In the genomic region with DNA sequence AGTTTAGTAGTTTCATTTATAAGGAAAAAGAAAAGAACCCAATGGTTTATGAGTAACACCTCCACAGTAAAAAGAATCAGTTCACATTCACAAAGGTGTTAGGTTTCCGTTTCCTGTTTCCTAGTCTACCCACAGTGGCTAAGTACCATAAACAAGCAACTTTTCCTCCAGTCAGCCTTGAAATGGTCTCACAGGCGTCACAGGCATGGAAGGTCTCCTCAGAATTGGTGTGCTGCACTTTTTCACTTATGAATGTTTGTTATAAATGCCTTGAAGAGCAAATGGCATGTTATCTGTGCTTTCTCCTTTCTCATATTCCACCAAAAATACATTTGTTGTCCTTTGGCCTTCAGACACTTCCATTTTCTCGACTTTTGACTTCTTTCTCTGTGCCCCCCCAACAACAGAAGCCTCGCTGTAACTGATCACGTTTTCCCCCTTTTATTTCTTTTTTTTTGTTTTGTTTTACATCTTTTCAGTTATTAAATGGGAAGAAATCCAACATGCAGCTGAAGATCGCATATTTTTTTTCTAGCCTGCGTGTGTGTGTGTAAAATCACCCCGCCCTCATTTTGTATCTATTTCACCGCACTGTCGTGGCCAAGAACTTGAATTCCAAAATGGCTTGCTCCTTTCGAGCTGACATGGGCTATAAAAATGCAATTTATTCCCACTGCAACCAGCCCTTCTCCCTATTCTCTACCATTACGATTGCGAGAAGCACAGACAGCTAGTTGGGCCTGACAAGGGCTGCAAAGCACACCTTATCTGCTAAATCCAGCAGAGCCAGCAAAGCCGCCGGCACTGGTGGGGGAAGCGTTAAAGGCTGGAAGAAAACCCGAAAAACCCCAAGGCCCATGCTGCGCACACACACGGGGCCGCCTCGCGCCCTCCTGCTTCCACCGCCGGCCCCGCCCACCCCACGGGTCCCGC, we compare ENCODE assay signal across 8 mouse cellular contexts. TPM values are rescaled to one million over a fixed set of nuclear protein-coding genes. Genes with fewer than 3 reads are reported as not detected.
DNase-seq lines count a peak whose midpoint lies in the region; ATAC-seq lines count a peak whose summit lies in the region.

No protein-coding gene starts in this region.

- H3K4me3 ChIP-seq in neural tube, embryonic 11.5 days (ENCODE audit: low read depth, low read length) = peak overlapping the region; percentile 85
- peak overlapping the region; percentile 38 for H3K4me3 ChIP-seq in embryonic facial prominence, embryonic 11.5 days (ENCODE audit: low read depth, low read length)
- H3K4me3 ChIP-seq in hindbrain, embryonic 12.5 days = peak overlapping the region; percentile 97

- H3K4me2 ChIP-seq in neural tube, embryonic 11.5 days (ENCODE audit: low read depth) = peak overlapping the region; percentile 44
- H3K4me2 ChIP-seq in embryonic facial prominence, embryonic 11.5 days (ENCODE audit: low read depth, low read length) = peak overlapping the region; percentile 56
- H3K4me2 ChIP-seq in hindbrain, embryonic 12.5 days (replicated peaks) = peak overlapping the region; percentile 61

- peak; percentile 11 for DNase-seq in adrenal gland, adult 2 months
- DNase-seq in adrenal gland, postnatal 4 days (ENCODE audit: low spot score in 2 of 2) = no peak
- DNase-seq in neural tube, embryonic 11.5 days (ENCODE audit: low spot score) = no peak
- no peak for DNase-seq in neural tube, embryonic 10.5 days (ENCODE audit: extremely low spot score, low spot score)
- DNase-seq in embryonic facial prominence, embryonic 11.5 days (ENCODE audit: low spot score) = peak; percentile 26
- peak; percentile 16 for DNase-seq in lung, postnatal 10 days
- peak; percentile 33 for DNase-seq in thymus, postnatal 14 days

- peaks cover 11% of the 10 kb centered on the region for H3K4me1 ChIP-seq in neural tube, embryonic 11.5 days (ENCODE audit: control insufficient read depth, insufficient read depth, low read length)
- no peaks in the 10 kb centered on the region for H3K4me1 ChIP-seq in embryonic facial prominence, embryonic 11.5 days (ENCODE audit: control insufficient read depth, insufficient read depth, low read length)
- peaks cover 25% of the 10 kb centered on the region for H3K4me1 ChIP-seq in hindbrain, embryonic 12.5 days

- no peaks in the 10 kb centered on the region for H3K36me3 ChIP-seq in neural tube, embryonic 11.5 days (ENCODE audit: control insufficient read depth, insufficient read depth, low read length)
- H3K36me3 ChIP-seq in embryonic facial prominence, embryonic 11.5 days (replicated peaks; ENCODE audit: control insufficient read depth, insufficient read depth, low read depth, low read length) = no peaks in the 10 kb centered on the region
- no peaks in the 10 kb centered on the region; the same call in 1 of the 2 replicates for H3K36me3 ChIP-seq in hindbrain, embryonic 12.5 days

- H3K27ac ChIP-seq in neural tube, embryonic 11.5 days (ENCODE audit: low read depth, low read length) = peak overlapping the region; percentile 98
- H3K27ac ChIP-seq in embryonic facial prominence, embryonic 11.5 days (replicated peaks; ENCODE audit: low read depth, low read length) = peak overlapping the region; percentile 79
- peak overlapping the region; percentile 95 for H3K27ac ChIP-seq in hindbrain, embryonic 12.5 days

- peak; percentile 93 for ATAC-seq in neural tube, embryonic 11.5 days (ENCODE audit: insufficient read depth, low FRiP score, low TSS enrichment)
- peak; percentile 94 for ATAC-seq in embryonic facial prominence, embryonic 11.5 days (replicated peaks; ENCODE audit: insufficient number of reproducible peaks, low FRiP score, low TSS enrichment, low read depth)
- ATAC-seq in hindbrain, embryonic 12.5 days (ENCODE audit: low FRiP score) = peak; percentile 95

- WGBS in neural tube, embryonic 11.5 days = 11% methylated on average over 21 of the region's 27 CpGs
- 9% methylated on average over 26 of the region's 27 CpGs for WGBS in embryonic facial prominence, embryonic 11.5 days
- WGBS in hindbrain, embryonic 12.5 days = 9% methylated on average over 27 of the region's 27 CpGs

- no peaks in the 10 kb centered on the region for H3K27me3 ChIP-seq in neural tube, embryonic 11.5 days (ENCODE audit: control insufficient read depth, insufficient read depth, low read length)
- no peaks in the 10 kb centered on the region for H3K27me3 ChIP-seq in embryonic facial prominence, embryonic 11.5 days (ENCODE audit: control insufficient read depth, insufficient read depth, low read length)
- no peaks in the 10 kb centered on the region for H3K27me3 ChIP-seq in hindbrain, embryonic 12.5 days

- H3K9me3 ChIP-seq in neural tube, embryonic 11.5 days (ENCODE audit: control insufficient read depth, low read length) = no peaks in the 10 kb centered on the region
- no peaks in the 10 kb centered on the region for H3K9me3 ChIP-seq in embryonic facial prominence, embryonic 11.5 days (replicated peaks; ENCODE audit: control insufficient read depth, low read length)
- H3K9me3 ChIP-seq in hindbrain, embryonic 12.5 days (replicated peaks) = no peaks in the 10 kb centered on the region

- peak overlapping the region; percentile 65 for H3K9ac ChIP-seq in neural tube, embryonic 11.5 days (ENCODE audit: low read length)
- peak overlapping the region; percentile 76 for H3K9ac ChIP-seq in embryonic facial prominence, embryonic 11.5 days (replicated peaks; ENCODE audit: low read length)
- H3K9ac ChIP-seq in hindbrain, embryonic 12.5 days = peak overlapping the region; percentile 65

RNA-seq across cellular contexts. Expression of gene Asf1a, which starts 0.5 kb away (rescaled TPM):
- total RNA-seq in adrenal gland, adult 2 months (2021) = 10 to 100 TPM; 26.4 to 36.6 TPM
- polyA plus RNA-seq in adrenal gland, adult 2 months (2012; rRNA removed) = 1.8 TPM in 2 replicates
- 10 to 100 TPM; 51.8 to 54.6 TPM for total RNA-seq in adrenal gland, postnatal 4 days (2021)
- polyA plus RNA-seq in neural tube, embryonic 11.5 days (2014; fragmentation: Nextera tagmentation; extraction: Ambion mirVana) = 157 and 168 TPM in 2 replicates
- polyA plus RNA-seq in embryonic facial prominence, embryonic 11.5 days (2014; fragmentation: Nextera tagmentation; extraction: Ambion mirVana) = 190 and 215 TPM in 2 replicates
- 131 and 134 TPM in 2 replicates for polyA plus RNA-seq in hindbrain, embryonic 12.5 days (2016; fragmentation: Nextera tagmentation; extraction: Ambion mirVana)

RNA-seq across cellular contexts. Expression of gene Mcm9, which starts 34.2 kb away (rescaled TPM):
- total RNA-seq in adrenal gland, adult 2 months (2021) = 1 to 10 TPM; 8.9 to 9.1 TPM
- 2.2 and 3.1 TPM in 2 replicates for polyA plus RNA-seq in adrenal gland, adult 2 months (2012; rRNA removed)
- 10 to 100 TPM; 20.1 to 21.0 TPM for total RNA-seq in adrenal gland, postnatal 4 days (2021)
- polyA plus RNA-seq in neural tube, embryonic 11.5 days (2014; fragmentation: Nextera tagmentation; extraction: Ambion mirVana) = 16.0 and 17.3 TPM in 2 replicates
- polyA plus RNA-seq in embryonic facial prominence, embryonic 11.5 days (2014; fragmentation: Nextera tagmentation; extraction: Ambion mirVana) = 16.2 and 18.2 TPM in 2 replicates
- 12.4 and 14.7 TPM in 2 replicates for polyA plus RNA-seq in hindbrain, embryonic 12.5 days (2016; fragmentation: Nextera tagmentation; extraction: Ambion mirVana)

Comparison
In these comparisons a context has a peak if more than half of its experiments do, and no peak if none do; other contexts are left out.
1. DNase-seq: peak in adrenal gland, adult 2 months (single experiment), embryonic facial prominence, embryonic 11.5 days (single experiment), lung, postnatal 10 days (single experiment) and thymus, postnatal 14 days (single experiment); none in adrenal gland, postnatal 4 days (0 of 2), neural tube, embryonic 11.5 days (single experiment) and neural tube, embryonic 10.5 days (single experiment).
2. H3K4me3 ChIP-seq: peak in every context shown above with its lines; median percentile 97 in hindbrain, embryonic 12.5 days; 85 in neural tube, embryonic 11.5 days; 38 in embryonic facial prominence, embryonic 11.5 days.
3. RNA of gene Asf1a, which starts 0.5 kb away (polyA plus RNA-seq): 190 to 215 TPM in embryonic facial prominence, embryonic 11.5 days, 157 to 168 TPM in neural tube, embryonic 11.5 days and 131 to 134 TPM in hindbrain, embryonic 12.5 days; 1.8 TPM in adrenal gland, adult 2 months; every median in the first group is over 10 times any median in the second.
4. Peak in every context shown above with its lines, with median percentiles within 50 percentile points of each other: ATAC-seq, H3K27ac ChIP-seq, H3K4me2 ChIP-seq and H3K9ac ChIP-seq.